Mouse (Mus musculus): ENCODE data around the gene Nhlrc4. TPM values are rescaled to one million over a fixed set of nuclear protein-coding genes. Genes with fewer than 3 reads are reported as not detected.

The Nhlrc4 gene
- total RNA-seq, 2 experiments from 2014 or later, result 0.30 TPM; not detected in 1

DNA sequence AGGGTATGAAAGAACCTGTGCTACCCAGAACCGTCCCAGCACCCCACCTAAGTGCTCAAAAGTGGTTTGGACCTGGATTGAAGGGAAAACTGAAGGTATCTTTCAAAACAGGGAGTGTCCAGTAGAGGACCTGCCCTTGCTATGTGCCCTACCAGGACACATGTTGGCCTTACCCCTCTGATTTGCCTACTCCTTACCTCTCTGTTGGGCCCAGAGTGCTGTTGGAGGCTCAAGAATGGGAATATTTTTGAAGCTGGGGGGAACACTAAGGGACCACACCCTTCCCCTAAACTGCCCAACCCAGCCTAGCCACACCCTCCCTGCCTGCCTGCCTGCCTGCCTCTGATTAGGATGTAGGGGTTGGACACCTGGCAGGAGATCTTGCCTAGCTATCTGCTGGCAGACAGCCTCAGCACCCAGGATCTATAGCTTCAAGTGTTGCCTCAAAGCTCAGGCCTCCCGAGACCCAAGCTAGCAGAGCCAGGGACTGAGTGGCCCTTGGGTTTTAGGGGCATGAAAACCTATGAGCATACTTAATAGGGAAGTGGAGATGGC, 2.1 kb downstream of the Nhlrc4 start:
- intact Hi-C loops (cut with DNase I), result loop anchor here (5.0 kb wide), 1 partner anchor 45 kb away; the partner anchor contains the start of gene Capn15
- DNase-seq (ENCODE audit: low spot score in 2 of 2), result no peak

DNA sequence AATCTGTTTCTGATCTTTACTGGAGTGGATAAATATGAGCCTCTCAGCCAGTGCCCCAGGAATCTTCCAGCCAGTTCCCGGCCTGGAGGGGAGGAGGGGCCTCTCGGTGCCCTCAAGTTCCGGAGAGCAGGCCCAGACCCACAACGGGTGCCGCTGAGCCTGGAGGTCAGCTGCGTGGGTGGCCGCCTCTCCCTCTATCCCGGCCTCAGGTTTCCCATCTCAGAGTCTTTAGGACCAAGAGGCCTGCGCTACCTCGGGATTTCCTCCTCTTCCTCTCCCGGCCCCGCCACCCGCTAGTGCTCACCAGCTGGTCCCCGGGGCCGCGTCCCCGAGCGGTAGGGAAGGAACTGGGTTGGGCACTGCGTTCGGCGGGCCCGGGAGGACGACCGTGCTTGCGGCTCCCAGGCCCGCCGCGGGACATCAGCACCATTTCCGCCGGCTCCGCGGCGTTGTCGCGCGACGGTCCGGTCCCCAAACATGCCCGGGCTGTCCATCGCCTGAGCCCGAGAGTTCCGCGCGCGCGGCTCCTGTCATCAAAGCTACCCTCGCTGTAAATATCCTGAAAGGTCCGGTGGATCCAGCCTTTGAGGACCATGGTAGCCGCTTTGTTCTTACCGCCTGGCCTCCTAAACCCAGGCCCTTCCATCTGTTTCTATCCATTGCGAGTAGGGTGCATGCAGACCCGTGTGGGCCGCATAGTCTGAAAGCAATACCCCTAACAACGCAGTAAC, 3.1 kb downstream of the Nhlrc4 start:
- DNase-seq (ENCODE audit: low spot score in 2 of 2), result peak; percentile 80 to 81
- intact Hi-C loops (cut with DNase I), result loop anchor here (5.0 kb wide), 1 partner anchor 46 kb away; the partner anchor contains the start of gene Capn15

DNA sequence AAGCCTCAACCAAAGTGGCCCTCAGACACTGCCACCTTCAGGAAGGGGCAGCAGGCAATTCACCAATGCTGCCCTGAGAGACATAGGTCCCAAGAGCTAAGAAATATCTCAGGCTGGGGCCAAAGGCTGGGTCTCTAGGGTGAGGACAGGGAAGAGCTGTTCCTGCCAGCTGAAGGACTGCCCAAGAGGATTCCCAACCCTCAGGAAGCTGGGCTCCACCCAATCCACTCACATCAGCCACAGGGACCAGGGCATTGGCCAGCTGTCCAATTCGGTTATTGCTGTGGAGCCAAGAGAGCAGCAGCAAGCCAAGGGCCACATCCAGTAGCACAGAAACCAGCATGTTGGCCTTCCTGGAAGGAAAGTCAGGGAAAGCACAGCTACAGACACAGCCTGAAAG, 10.2 kb downstream of the Nhlrc4 start:
- intact Hi-C loops (cut with DNase I), result no loop called here
- DNase-seq (ENCODE audit: low spot score in 2 of 2), result no peak

DNA sequence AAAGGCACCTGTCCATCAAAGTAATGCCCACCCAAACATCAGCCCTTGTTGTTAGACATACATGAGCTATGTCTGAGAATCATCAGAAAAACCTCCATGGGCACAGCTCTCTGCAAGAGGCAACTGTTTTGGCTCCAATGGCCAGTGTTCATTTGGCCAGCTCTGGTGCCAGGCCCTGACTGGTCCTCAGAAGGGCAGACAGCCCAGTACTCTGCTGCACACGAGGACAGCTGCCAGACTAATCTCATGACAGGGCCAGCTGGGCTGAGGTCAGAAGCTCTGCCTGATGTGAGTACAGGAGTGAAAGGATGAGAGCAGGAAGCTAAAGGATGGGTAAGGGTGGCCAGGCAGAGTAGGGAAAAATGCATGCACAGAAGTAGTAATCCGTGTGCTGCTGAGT, 19.4 kb downstream of the Nhlrc4 start:
- DNase-seq (ENCODE audit: low spot score in 2 of 2), result no peak
- intact Hi-C loops (cut with DNase I), result no loop called here

DNA sequence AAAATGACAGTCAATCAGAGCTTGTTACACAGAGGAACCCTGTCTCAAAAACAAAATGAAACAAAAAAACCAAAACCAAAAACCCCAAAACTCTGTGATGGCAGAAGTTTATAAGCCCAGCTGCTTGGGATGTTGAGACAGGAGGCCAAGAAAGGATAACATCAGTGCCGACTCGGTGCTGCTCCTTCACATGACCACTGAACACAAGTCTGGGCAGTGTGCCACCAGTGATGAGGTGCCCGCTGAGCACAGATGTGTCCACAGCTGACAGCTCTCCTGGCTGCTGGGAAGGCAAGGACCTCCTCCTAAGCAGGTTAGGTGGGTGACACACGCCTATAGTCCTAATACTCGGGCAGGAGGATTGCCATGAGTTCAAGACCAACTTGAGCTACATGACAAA, 22.6 kb downstream of the Nhlrc4 start:
- DNase-seq (ENCODE audit: low spot score in 2 of 2), result no peak
- intact Hi-C loops (cut with DNase I), result no loop called here

DNA sequence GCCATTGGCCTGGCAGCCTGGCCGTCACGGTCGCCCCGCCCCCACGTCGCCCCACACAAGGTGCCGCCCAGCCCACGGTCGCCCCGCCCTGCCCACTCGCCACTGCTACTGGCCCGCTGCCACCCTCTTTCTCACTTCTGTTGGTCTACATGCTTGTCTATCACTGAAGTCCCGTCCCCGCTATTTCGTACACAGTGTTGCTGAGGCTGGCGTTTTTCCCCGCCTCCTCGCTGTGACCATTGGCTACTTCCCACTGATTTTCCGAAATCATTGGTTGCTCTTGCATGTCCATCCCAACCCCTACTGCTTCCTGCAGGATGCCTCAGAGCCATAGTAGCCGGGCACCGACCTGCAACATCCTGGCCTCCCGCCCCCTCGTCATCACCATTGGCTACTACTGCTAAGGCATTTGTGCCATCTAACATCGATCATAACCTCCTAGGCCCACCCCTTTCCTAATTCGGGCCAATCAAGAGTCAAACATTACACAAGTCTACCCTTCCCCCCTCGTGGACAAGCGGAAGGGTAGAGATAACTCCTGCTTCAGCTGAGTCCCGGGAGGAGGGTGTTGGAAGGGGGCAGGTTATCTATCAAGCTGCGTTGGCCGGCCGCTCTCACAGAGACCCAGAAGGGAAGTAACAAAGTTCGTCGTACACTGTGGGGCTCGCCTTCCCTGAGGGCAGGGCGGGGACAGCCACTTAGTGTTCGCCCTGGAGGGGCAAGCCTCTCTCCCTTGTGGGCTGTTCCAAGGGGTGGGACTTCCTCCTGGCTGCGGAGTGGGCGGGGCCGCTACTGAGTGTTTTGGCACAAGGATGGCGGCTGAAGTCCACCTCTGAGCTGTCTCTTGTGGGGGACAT, 24.7 kb downstream of the Nhlrc4 start:
- intact Hi-C loops (cut with DNase I), result loop anchor here (2.0 kb wide), 1 partner anchor 25 kb away; no protein-coding TSS in a partner anchor
- DNase-seq (ENCODE audit: low spot score in 2 of 2), result peak; percentile 100

DNA sequence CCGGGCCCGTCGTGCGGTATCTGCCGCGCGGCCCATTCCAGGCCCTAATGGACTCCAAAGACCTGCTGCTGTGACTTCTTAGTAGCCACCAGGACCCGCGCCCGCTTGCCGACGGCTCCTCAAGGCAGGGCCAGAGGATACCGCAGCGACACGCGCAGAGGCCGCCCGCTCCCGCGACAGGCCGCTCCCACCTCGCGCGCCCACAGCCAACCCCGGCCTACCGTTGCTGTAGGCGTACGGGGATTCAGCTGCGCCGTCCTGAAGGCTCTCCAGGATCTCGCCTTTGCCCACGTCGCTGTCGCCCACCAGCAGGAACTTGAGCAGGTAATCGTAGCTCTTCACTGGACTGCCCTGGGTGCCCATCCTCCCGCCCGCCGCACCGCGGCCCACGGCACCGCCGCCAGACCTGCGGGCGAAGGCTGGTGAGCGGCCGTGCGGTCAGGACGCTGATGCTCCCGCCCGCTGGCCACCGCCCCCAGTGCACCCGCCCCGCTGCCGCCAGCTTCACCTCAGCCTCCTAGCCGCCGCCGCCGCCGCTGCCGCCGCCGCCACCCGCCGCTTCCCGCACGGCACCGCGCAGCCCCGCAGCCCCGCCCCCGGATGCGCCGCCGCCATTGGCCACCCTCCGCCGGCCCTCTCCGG, 25.5 kb downstream of the Nhlrc4 start, which contains the start of gene Rab40c:
Rab40c (minus strand) TSS at position 584 of the 642 bp plus-strand sequence.
- intact Hi-C loops (cut with DNase I), result loop anchor here (2.0 kb wide), 1 partner anchor 24 kb away; no protein-coding TSS in a partner anchor
- no peak for DNase-seq (ENCODE audit: low spot score in 2 of 2)

DNA sequence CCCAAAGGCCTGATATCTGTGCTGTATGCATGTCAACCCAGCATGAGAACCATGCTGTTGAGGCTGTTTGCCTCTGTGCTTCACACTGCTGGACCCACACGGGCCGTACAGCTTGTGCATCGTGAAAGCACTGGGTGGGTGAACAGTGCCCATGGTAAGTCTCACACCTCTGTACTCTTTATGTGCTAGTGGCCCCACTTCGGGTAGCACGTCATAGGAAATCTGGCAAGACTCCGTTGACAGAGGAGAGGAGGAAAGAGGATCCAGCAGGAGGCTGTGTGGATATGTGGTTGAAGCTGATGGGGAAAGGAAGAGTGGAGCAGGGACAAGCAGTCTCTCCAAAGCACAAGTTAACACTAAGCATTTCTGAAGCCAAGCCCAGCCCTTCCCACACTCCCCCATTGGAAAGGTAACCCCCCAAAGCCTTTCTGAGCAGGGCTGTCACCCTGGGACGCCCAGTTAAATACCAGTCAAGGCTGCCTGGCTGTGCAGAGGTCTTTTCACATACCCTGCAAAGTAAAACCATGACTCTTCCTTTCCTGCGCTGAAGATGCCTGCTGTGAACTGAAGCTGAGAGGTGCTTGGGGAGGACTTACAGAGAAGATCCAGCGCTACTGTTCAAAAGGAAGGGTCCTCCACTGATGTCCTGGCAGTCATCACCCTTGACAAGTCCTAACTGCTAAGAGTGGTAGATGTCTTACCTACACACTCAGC, 26.6 kb downstream of the Nhlrc4 start:
- intact Hi-C loops (cut with DNase I), result loop anchor here (2.0 kb wide), 1 partner anchor 23 kb away; no protein-coding TSS in a partner anchor

DNA sequence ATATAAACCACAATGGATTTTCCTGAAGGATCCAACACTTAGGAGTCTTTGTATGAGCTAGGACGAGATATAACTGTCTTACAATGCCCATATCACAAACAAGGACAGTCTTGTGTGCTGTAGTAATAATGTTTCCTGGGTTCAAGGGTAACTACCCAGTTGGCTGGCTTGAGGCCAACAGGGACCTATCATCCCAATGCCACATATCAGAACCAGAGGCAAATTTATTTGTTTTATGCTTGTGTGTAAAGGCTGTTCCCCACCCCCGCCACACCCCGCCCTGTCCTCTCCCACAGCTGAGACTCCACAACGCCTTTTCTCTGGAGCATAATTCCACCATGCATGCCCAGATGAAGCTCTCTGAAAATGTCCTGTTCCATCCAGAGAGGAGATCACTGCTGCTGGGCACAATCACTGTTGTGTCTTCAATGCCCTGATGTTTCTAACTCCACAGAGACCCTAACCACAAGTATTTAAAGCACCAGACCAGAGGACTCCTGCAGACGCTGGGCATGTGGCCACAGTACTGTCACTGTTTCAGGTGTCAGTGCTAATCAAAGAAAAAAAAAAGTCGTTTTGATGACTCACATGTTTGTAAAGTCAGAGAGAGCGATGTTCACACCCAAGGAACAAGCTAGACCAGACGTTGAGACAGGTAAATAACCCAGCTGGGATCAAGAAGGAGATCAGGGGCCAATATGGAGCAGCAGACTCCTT, 27.7 kb downstream of the Nhlrc4 start:
- intact Hi-C loops (cut with DNase I), result no loop called here
- DNase-seq (ENCODE audit: low spot score in 2 of 2), result no peak

More for the DNA sequence above, 26.6 kb downstream of the Nhlrc4 start:
- no peak for DNase-seq (ENCODE audit: low spot score in 2 of 2)

DNA sequence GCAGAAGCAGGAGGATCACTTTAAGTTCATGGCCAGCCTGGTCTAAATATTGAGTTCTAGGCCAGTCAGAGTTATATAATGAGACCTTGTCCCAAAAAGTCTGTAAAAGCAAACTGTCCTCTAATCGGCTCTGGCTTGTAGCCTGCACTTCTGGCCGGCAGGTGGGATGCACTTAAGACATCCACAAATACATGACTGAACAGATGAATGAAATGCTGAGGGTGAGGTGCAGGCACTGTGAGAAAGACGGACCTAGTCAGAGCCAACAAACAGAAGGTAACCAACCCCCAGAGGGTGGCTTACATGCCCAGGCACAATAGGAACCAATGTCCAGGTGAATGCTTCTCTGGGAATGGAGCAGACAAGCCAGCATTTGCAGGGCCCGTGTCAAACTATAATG, 30.5 kb downstream of the Nhlrc4 start:
- intact Hi-C loops (cut with DNase I), result no loop called here
- DNase-seq (ENCODE audit: low spot score in 2 of 2), result no peak

DNA sequence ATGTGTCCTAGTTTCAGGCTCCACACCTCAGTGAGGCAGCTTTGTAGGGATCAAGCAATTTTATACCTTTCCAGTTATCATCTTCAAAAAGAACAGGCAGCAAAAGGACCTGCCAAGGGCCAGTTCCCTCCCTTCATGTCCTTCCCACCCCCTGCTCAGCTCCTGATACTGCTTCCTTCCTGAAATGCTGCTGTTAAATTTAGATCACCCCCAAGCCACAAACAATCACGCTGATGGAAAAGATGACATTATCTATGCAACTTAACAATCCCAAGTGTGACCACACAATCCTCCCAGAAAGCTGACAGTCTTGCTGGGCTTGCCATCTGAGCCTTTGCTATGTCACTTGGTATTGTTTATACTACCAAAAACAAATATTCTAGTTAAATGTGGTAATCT, 30.9 kb downstream of the Nhlrc4 start:
- no peak for DNase-seq (ENCODE audit: low spot score in 2 of 2)
- intact Hi-C loops (cut with DNase I), result no loop called here

DNA sequence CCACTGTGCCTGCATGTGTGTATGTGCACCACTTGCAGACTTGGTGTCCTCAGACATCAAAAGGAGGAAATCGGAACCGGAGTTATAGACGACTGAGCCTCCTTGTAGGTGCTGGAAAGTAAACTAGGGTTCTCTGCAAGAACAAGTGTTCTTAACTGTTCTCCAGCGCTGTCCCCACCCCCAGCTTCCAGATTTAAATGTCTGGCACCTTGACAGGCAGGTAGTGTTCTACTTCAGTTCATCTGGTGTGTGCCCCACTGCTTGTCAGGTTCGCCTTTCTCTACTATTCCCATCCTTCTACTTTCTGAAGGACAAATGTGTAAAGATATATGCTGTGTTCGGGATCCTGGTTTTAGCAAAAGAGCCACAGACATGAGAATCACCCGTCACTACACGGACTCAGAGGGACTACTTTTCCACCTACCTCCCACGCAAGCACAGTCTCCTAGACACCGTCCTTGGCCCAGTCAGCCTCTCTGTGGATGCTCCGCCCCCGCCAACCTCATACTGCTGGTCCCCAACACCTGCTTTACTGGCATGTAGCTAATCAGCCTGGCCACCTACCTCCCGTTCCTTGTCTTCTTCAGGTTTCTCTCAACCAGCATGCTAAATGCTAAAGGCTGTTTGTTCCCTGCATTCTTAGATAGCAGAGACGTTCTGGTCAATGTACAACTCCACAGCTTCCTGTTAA, 31.4 kb downstream of the Nhlrc4 start:
- intact Hi-C loops (cut with DNase I), result no loop called here
- peak; percentile 71 to 75 for DNase-seq (ENCODE audit: low spot score in 2 of 2)

DNA sequence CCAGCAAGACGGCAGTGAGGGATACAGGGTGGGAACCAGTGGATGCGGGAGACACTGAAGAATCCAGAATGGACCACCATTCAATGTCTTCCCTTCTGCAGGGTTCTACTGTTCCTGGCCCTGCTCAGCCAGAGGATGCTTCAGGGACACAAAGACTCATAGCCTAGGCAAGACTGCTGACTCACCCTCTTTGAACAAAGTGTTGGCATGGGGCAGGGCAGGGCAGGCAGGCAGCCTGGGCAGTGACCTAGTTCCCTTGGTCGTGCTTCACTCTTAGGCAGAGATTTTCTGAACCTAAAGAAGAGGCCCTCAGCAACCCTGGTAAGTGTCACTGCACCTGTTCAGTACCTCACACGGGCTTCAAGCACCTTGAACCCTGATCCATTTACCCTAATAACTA, 32.9 kb downstream of the Nhlrc4 start:
- no peak for DNase-seq (ENCODE audit: low spot score in 2 of 2)
- intact Hi-C loops (cut with DNase I), result no loop called here

DNA sequence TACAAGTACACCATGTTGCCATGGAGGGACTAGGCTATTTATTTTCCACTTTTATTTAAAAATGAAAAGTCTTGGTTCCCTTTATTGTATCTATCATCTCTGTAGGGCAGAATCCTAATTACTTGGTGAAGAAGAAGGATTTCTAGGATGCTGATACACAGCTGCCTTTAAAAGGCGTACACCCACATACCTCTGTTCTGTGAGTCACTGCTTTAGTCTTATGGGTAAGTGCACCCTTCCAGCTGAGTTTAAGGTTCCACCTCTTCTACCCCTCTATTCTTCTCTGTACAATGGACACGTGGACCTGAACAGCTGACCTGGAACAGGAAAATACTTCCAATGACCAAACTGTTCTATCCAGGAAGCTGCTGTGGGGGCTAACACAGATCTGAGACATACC, 37.1 kb downstream of the Nhlrc4 start:
- intact Hi-C loops (cut with DNase I), result no loop called here
- no peak for DNase-seq (ENCODE audit: low spot score in 2 of 2)

DNA sequence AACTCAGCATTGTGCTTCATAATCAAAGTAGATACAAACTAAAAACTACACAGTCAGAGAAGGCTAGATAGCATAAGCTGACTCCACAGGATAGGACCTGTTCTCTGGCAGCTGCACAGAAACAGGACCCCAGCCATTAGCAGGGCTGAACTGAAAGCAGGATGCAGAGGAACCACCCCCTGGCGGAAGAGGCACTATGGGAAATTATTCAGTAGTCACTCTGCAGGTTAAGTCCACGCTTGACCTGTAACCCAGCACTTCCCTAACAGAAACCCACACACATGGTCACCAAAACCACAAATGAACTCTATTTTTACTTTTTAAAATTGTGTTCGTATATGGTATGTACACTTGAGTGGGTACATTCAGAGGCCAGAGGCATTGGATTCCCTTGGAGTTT, 41.7 kb downstream of the Nhlrc4 start:
- intact Hi-C loops (cut with DNase I), result no loop called here
- no peak for DNase-seq (ENCODE audit: low spot score in 2 of 2)

DNA sequence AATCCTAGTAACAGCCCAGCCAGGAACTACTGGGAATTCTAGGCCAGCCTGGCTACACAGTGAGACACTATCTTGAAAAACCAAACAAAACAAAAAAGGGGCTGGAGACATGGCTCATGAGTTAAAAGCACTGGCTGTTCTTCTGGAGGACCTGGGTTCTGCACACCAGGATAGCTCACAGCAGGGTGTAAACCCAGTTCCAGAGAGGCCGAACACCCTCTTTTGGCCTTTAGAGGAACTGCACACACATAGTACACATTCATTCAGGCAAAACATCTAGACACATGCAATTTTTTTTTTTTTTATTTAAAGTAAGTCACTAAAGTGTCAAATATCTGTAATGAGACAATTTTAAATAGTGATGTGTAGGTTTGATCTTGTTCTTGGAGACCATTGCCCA, 44.6 kb downstream of the Nhlrc4 start:
- no peak for DNase-seq (ENCODE audit: low spot score in 2 of 2)
- intact Hi-C loops (cut with DNase I), result no loop called here

DNA sequence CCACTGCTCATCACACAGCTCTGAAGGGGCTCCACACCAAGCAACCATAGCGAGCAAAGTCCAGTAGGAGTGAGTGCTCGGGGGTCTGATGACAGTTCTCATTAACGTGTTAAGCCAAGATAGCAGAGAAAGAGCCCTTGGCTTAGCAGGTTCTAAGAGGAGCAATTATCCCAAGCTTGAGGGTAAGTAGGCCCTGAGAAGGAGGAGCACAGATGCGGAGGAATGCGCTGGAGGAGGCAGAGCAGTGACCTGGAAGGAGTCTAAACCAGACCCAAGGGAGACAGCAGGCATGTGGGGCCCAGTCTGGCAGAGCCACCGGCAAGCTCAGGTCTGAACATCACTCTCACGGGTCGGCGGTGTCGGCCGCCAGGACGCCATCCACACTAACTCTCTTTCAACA, 48.9 kb downstream of the Nhlrc4 start:
- intact Hi-C loops (cut with DNase I), result loop anchor here (2.0 kb wide), 2 partner anchors 23 to 113 kb away; partner anchors contain the start of gene Rab40c
- no peak for DNase-seq (ENCODE audit: low spot score in 2 of 2)

DNA sequence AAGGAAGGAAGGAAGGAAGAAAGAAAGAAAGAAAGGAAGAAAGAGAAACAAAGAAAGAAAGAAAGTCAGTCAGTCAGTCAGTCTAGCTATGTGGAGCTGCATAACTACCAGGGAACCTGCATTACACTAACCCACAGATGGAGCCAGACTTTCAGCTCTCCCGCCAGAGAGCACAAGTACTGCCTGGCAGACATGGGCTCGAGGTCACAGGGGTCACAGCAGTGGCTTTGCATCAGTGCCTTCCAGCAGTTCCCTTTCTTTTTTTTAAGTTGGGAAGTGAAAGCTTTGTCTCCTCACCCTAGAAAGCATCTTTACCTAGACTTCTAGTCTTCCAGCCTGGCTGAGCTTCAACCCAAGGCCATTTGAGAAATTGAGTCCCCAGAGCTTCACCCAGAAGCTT, 49.3 kb downstream of the Nhlrc4 start:
- DNase-seq (ENCODE audit: low spot score in 2 of 2), result no peak
- intact Hi-C loops (cut with DNase I), result loop anchor here (2.0 kb wide), 2 partner anchors 23 to 113 kb away; partner anchors contain the start of gene Rab40c

Data from left cerebral cortex, postnatal 36 days (tissue).